Mouse (Mus musculus) testis, adult 2 months (tissue): ENCODE measurements around the gene Prok1. TPM values are rescaled to one million over a fixed set of nuclear protein-coding genes. Genes with fewer than 3 reads are reported as not detected.

ENCODE experiments used
- H3K27ac ChIP-seq: fragments of 200-500 bp; 2 replicates; pipeline ENCODE4 v1.5.1; 2012; ENCODE audit warnings: low read depth, low read length; ENCODE audit not compliant: control insufficient read depth, insufficient read depth
- H3K27me3 ChIP-seq: fragments of 200-500 bp; 2 replicates; pipeline ENCODE4 v1.6.1; 2012; ENCODE audit warnings: mild to moderate bottlenecking, low read length, moderate library complexity; ENCODE audit not compliant: control insufficient read depth, insufficient read depth
- H3K36me3 ChIP-seq: fragments of 200-500 bp; 2 replicates; pipeline ENCODE4 v1.6.1; 2012; ENCODE audit warnings: mild to moderate bottlenecking, low read length; ENCODE audit not compliant: control insufficient read depth, insufficient read depth
- H3K4me1 ChIP-seq: fragments of 200-500 bp; 2 replicates; pipeline ENCODE4 v1.6.1; 2012; ENCODE audit warnings: low read length; ENCODE audit not compliant: control insufficient read depth, insufficient read depth
- H3K4me3 ChIP-seq: fragments of 200-500 bp; 2 replicates; pipeline ENCODE4 v1.5.1; 2012; ENCODE audit warnings: low read depth, mild to moderate bottlenecking, low read length, moderate library complexity, mixed read lengths; ENCODE audit not compliant: control insufficient read depth
- CTCF ChIP-seq: fragments of 200-500 bp; IDR thresholded peaks from 2 replicates; pipeline ENCODE4 v1.5.1; 2012; ENCODE audit warnings: low read depth, mild to moderate bottlenecking, inconsistent platforms, low read length, moderate library complexity; ENCODE audit not compliant: control insufficient read depth, insufficient read depth, insufficient replicate concordance
- POLR2A ChIP-seq: fragments of 200-500 bp; IDR thresholded peaks from 2 replicates; pipeline ENCODE4 v1.6.1; 2012; ENCODE audit warnings: low read depth, mild to moderate bottlenecking, inconsistent platforms, low read length, moderate library complexity; ENCODE audit not compliant: control insufficient read depth
- polyA plus RNA-seq: library from polyadenylated mRNA; depleted of rRNA; stranded (reverse); fragments of >200 nt; gene quantifications from 2 replicates; pipeline ENCODE4 v1.2.3, GENCODE M21; 2012

Gene Prok1
- polyA plus RNA-seq, 1 experiment = not detected

GRCm38 (mm10) chr3:107255992-107256391 lies 16.5 kb upstream of the Prok1 start:
- Histone ChIP-seq H3K36me3 (no peaks in the 10 kb centered on the region), H3K27ac (no peak overlapping the region), H3K27me3 (no peaks in the 10 kb centered on the region), H3K4me1 (peaks cover 2% of the 10 kb centered on the region; the same call in 1 of the 2 replicates), H3K4me3 (no peak overlapping the region)
- TF ChIP-seq CTCF = no peak
- TF ChIP-seq POLR2A = no peak

GRCm38 (mm10) chr3:107253925-107254324 lies 14.4 kb upstream of the Prok1 start:
- Histone ChIP-seq H3K27ac (no peak overlapping the region), H3K4me1 (no peaks in the 10 kb centered on the region), H3K4me3 (no peak overlapping the region), H3K36me3 (no peaks in the 10 kb centered on the region), H3K27me3 (no peaks in the 10 kb centered on the region)
- TF ChIP-seq POLR2A = no peak

DNA sequence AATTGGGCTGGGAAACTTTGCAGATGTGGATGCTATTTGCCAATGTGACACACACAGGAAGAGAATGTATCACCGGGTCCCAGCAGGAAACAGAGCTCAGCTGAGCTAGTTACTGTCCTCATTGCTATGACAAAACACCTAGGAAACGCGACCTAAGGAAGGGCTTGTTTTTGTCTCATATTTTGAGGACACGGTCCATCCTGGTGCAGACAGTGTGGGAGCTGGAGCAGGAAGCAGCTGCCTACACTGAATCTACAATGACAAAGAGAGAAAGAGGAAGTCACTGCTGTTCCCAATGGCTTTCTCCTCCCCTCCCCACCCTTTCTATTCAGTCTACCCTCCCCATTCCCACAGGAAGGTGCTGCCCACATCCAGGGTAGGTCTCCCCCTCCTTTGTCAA lies 12.5 kb upstream of the Prok1 start:
- H3K27ac ChIP-seq = no peak overlapping the region
- TF ChIP-seq POLR2A (no peak), CTCF (no peak)
- no peaks in the 10 kb centered on the region for H3K27me3 ChIP-seq
- H3K4me3 ChIP-seq = no peak overlapping the region
- H3K4me1 ChIP-seq = no peaks in the 10 kb centered on the region
- no peaks in the 10 kb centered on the region for H3K36me3 ChIP-seq

DNA sequence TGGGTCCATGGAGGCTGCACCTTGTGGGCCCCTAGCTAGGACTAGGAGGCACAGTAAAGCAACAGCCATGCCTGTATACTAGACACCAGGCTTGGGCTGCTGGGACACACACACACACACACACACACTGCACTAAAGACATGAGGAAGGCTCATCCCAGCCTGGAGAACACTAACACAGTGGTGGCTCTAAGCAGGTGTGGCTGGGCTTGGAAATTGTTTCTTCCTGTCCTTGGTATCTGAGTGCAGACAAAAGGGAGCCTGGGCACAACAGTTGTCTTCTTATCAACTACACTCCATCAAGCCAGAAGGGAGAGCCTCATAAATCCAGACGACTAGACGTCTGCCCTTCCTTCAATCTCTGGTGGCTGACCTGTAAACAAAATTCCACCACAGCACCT lies 10.8 kb upstream of the Prok1 start:
- Histone ChIP-seq H3K4me1 (no peaks in the 10 kb centered on the region), H3K36me3 (no peaks in the 10 kb centered on the region), H3K4me3 (no peak overlapping the region), H3K27ac (no peak overlapping the region), H3K27me3 (no peaks in the 10 kb centered on the region)
- TF ChIP-seq CTCF (no peak), POLR2A (no peak)

GRCm38 (mm10) chr3:107249042-107249441 lies 9.5 kb upstream of the Prok1 start:
- H3K27me3 ChIP-seq = no peaks in the 10 kb centered on the region

DNA sequence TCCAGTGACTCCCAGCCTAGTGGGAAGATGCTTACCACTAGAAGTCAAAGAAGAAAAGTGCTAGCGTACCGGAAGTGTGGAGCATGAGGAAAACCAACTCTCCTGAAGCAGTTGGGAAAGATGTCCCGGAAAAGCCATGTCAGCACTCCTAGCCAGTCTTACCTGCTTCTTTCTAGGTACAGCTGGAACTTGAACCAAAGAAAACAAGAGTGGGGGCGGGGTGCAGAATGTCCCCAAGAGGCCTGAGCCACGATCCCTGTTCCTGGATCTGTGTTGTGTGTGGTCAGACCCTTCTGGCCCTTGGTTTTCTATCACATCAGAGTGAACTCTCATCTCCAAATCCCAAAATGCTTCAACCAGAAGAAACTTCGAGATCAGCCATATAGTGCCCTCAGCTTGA lies 7.4 kb upstream of the Prok1 start:
- H3K4me3 ChIP-seq = no peak overlapping the region
- H3K4me1 ChIP-seq = no peaks in the 10 kb centered on the region
- no peak overlapping the region for H3K27ac ChIP-seq
- TF ChIP-seq CTCF (no peak), POLR2A (no peak)
- no peaks in the 10 kb centered on the region for H3K36me3 ChIP-seq
- H3K27me3 ChIP-seq = no peaks in the 10 kb centered on the region

More at GRCm38 (mm10) chr3:107249042-107249441, 9.5 kb upstream of the Prok1 start:
- no peak for TF ChIP-seq CTCF
- no peak for TF ChIP-seq POLR2A
- Histone ChIP-seq H3K4me3 (no peak overlapping the region), H3K27ac (no peak overlapping the region), H3K4me1 (no peaks in the 10 kb centered on the region), H3K36me3 (no peaks in the 10 kb centered on the region)

- Histone ChIP-seq H3K27ac (no peak overlapping the region), H3K36me3 (no peaks in the 10 kb centered on the region), H3K27me3 (no peaks in the 10 kb centered on the region), H3K4me3 (no peak overlapping the region), H3K4me1 (no peaks in the 10 kb centered on the region)
- no peak for TF ChIP-seq POLR2A
- no peak for TF ChIP-seq CTCF
Observed at GRCm38 (mm10) chr3:107241389-107242094, 2.0 kb upstream of the Prok1 start.
